Mouse (Mus musculus): ENCODE measurements around the gene Smco4. TPM values are rescaled to one million over a fixed set of nuclear protein-coding genes. Genes with fewer than 3 reads are reported as not detected.

Gene Smco4
- polyA plus RNA-seq, 1 experiment, result 47.2 TPM

- Histone ChIP-seq H3K36me3 (ENCODE audit: control insufficient read depth, insufficient read depth, low read length) (no peaks in the 10 kb centered on the region), H3K4me1 (ENCODE audit: control insufficient read depth, insufficient read depth, low read length) (no peaks in the 10 kb centered on the region), H3K27ac (ENCODE audit: control insufficient read depth, insufficient read depth, low read depth, low read length) (no peak overlapping the region), H3K27me3 (ENCODE audit: control insufficient read depth, insufficient read depth, low read length) (no peaks in the 10 kb centered on the region), H3K4me3 (ENCODE audit: control insufficient read depth, low read depth, low read length) (no peak overlapping the region)
- TF ChIP-seq POLR2A (IDR thresholded peaks at IDR 0.05; ENCODE audit: control insufficient read depth, low read depth, low read length), result no peak
- no peak for TF ChIP-seq CTCF (IDR thresholded peaks at IDR 0.05; ENCODE audit: control insufficient read depth, insufficient read depth, insufficient replicate concordance, low read depth, low read length)
These were observed 94.1 kb downstream of the Smco4 start for GRCm38 (mm10) chr9:15587157-15587854.

GRCm38 (mm10) chr9:15594148-15594547, 100.9 kb downstream of the Smco4 start:
- no peaks in the 10 kb centered on the region for H3K36me3 ChIP-seq (ENCODE audit: control insufficient read depth, insufficient read depth, low read length)
- no peak overlapping the region for H3K27ac ChIP-seq (ENCODE audit: control insufficient read depth, insufficient read depth, low read depth, low read length)
- no peak overlapping the region for H3K4me3 ChIP-seq (ENCODE audit: control insufficient read depth, low read depth, low read length)
- TF ChIP-seq CTCF (IDR thresholded peaks at IDR 0.05; ENCODE audit: control insufficient read depth, insufficient read depth, insufficient replicate concordance, low read depth, low read length) (no peak), POLR2A (IDR thresholded peaks at IDR 0.05; ENCODE audit: control insufficient read depth, low read depth, low read length) (no peak)
- no peaks in the 10 kb centered on the region for H3K4me1 ChIP-seq (ENCODE audit: control insufficient read depth, insufficient read depth, low read length)
- H3K27me3 ChIP-seq (ENCODE audit: control insufficient read depth, insufficient read depth, low read length), result no peaks in the 10 kb centered on the region

Other genes starting within 250 kb of the Smco4 start
- gene Med17, start 213.5 kb upstream of the Smco4 start, polyA plus RNA-seq (2012; rRNA removed), result 12.1 and 17.3 TPM in 2 replicates
- gene Taf1d, start 187.2 kb upstream of the Smco4 start, polyA plus RNA-seq (2012; rRNA removed), result 15.1 and 16.8 TPM in 2 replicates
- 13.4 and 17.7 TPM in 2 replicates for gene 4931406C07Rik, start 187.0 kb upstream of the Smco4 start, polyA plus RNA-seq (2012; rRNA removed)
- 17.4 and 20.8 TPM in 2 replicates for gene Cep295, start 135.6 kb upstream of the Smco4 start, polyA plus RNA-seq (2012; rRNA removed)
- 73.6 and 78.6 TPM in 2 replicates for gene Deup1, start 134.5 kb downstream of the Smco4 start, polyA plus RNA-seq (2012; rRNA removed)
- gene Slc36a4, start 216.3 kb downstream of the Smco4 start, polyA plus RNA-seq (2012; rRNA removed), result 8.0 and 9.8 TPM in 2 replicates

Measured in testis, adult 2 months (tissue).